Mouse (Mus musculus): Measurements from ENCODE around the gene Swap70. TPM values are rescaled to one million over a fixed set of nuclear protein-coding genes. Genes with fewer than 3 reads are reported as not detected.

Gene Swap70
- 6.7 TPM for polyA plus RNA-seq (2015; fragmentation: Illumina TruSeq; extraction: RNeasy Lipid Tissue Mini Kit (QIAGEN cat#74804); ENCODE audit: low read depth, low replicate concordance)

GRCm38 (mm10) chr7:110221586-110222481 lies at the start of gene Swap70:
TSS of gene Swap70 (plus strand) at chr7:110221711.

Other genes starting within 250 kb of the Swap70 start
- gene Tmem41b, start 234.8 kb upstream of the Swap70 start, polyA plus RNA-seq (2015; fragmentation: Illumina TruSeq; extraction: RNeasy Lipid Tissue Mini Kit (QIAGEN cat#74804); ENCODE audit: low read depth, low replicate concordance), result 55.6 TPM
- gene Ipo7, start 203.4 kb upstream of the Swap70 start, polyA plus RNA-seq (2015; fragmentation: Illumina TruSeq; extraction: RNeasy Lipid Tissue Mini Kit (QIAGEN cat#74804); ENCODE audit: low read depth, low replicate concordance), result 81.1 TPM
- 9.3 TPM for gene Zfp143, start 160.5 kb upstream of the Swap70 start, polyA plus RNA-seq (2015; fragmentation: Illumina TruSeq; extraction: RNeasy Lipid Tissue Mini Kit (QIAGEN cat#74804); ENCODE audit: low read depth, low replicate concordance)
- 18.2 TPM for gene Wee1, start 99.7 kb upstream of the Swap70 start, polyA plus RNA-seq (2015; fragmentation: Illumina TruSeq; extraction: RNeasy Lipid Tissue Mini Kit (QIAGEN cat#74804); ENCODE audit: low read depth, low replicate concordance)